Mouse (Mus musculus) embryonic facial prominence, embryonic 11.5 days (tissue): ENCODE data around the gene Slit3. TPM values are rescaled to one million over a fixed set of nuclear protein-coding genes. Genes with fewer than 3 reads are reported as not detected.

Source experiments
- ATAC-seq: fragments of 200-750 bp; cut with Nextera tagmentation; replicated peaks from 2 replicates; pipeline ENCODE4 v1.8.0; 2017; ENCODE audit warnings: low read depth; ENCODE audit not compliant: insufficient number of reproducible peaks, low FRiP score, low TSS enrichment
- DNase-seq: peaks from one replicate; pipeline ENCODE4 v3.0.0-alpha.2; 2015; ENCODE audit warnings: low spot score
- H3K27ac ChIP-seq: fragments of 300-500 bp; sonication (generic); replicated peaks from 2 replicates; pipeline ENCODE4 v1.5.1; 2014; ENCODE audit warnings: mild to moderate bottlenecking, low read depth, low read length, control low read depth
- H3K27me3 ChIP-seq: fragments of 300-500 bp; sonication (generic); 2 replicates; pipeline ENCODE4 v1.6.1; 2014; ENCODE audit warnings: mild to moderate bottlenecking, low read length, moderate library complexity, mixed read lengths; ENCODE audit not compliant: control insufficient read depth, insufficient read depth
- H3K36me3 ChIP-seq: fragments of 300-500 bp; sonication (generic); replicated peaks from 2 replicates; pipeline ENCODE4 v1.6.1; 2014; ENCODE audit warnings: low read depth, mild to moderate bottlenecking, low read length, moderate library complexity, mixed read lengths; ENCODE audit not compliant: control insufficient read depth, insufficient read depth
- H3K4me1 ChIP-seq: fragments of 300-500 bp; sonication (generic); 2 replicates; pipeline ENCODE4 v1.6.1; 2014; ENCODE audit warnings: low read length, mixed read lengths; ENCODE audit not compliant: control insufficient read depth, insufficient read depth
- H3K4me2 ChIP-seq: fragments of 300-500 bp; sonication (generic); 2 replicates; pipeline ENCODE4 v1.6.1; 2014; ENCODE audit warnings: low read depth, mild to moderate bottlenecking, control low read depth, low read length, moderate library complexity
- H3K4me3 ChIP-seq: fragments of 300-500 bp; sonication (generic); 2 replicates; pipeline ENCODE4 v1.5.1; 2014; ENCODE audit warnings: low read depth, low read length, control low read depth
- H3K9ac ChIP-seq: fragments of 300-500 bp; sonication (generic); replicated peaks from 2 replicates; pipeline ENCODE4 v1.6.1; 2014; ENCODE audit warnings: mild to moderate bottlenecking, control low read depth, low read length
- H3K9me3 ChIP-seq: fragments of 300-500 bp; sonication (generic); replicated peaks from 2 replicates; pipeline ENCODE4 v1.6.1; 2016; ENCODE audit warnings: mild to moderate bottlenecking, low read length, inconsistent platforms, mixed read lengths; ENCODE audit not compliant: control insufficient read depth
- WGBS: fragments of 180-500 bp; shearing (Covaris S2); extraction: QIAGEN DNeasy Blood & Tissue Kit; methylation state at CpG from one replicate; pipeline ENCODE4 v1.1.7; 2014; 5-methylcytosine and 5-hydroxymethylcytosine counted together
- polyA plus RNA-seq: library from polyadenylated mRNA; unstranded; fragments of >200 nt; fragmentation: Nextera tagmentation; extraction: Ambion mirVana; gene quantifications from 2 replicates; pipeline ENCODE4 v1.2.1, GENCODE M21; 2014

Slit3 gene
- polyA plus RNA-seq, 1 experiment from 2014 or later = 10.5 TPM

GRCm38 (mm10) chr11:35131740-35132139 lies 10.7 kb downstream of the Slit3 start:
- WGBS = 81% methylated on average over 5 of the region's 5 CpGs
- no peak for ATAC-seq
- H3K9me3 ChIP-seq = no peaks in the 10 kb centered on the region

GRCm38 (mm10) chr11:35136625-35137024 lies 15.6 kb downstream of the Slit3 start:
- ATAC-seq (no peak), DNase-seq (no peak)
- Histone ChIP-seq H3K4me1 (no peaks in the 10 kb centered on the region), H3K4me2 (no peak overlapping the region), H3K27me3 (no peaks in the 10 kb centered on the region), H3K36me3 (no peaks in the 10 kb centered on the region), H3K4me3 (no peak overlapping the region), H3K9me3 (no peaks in the 10 kb centered on the region), H3K9ac (no peak overlapping the region), H3K27ac (no peak overlapping the region)
- WGBS = 90% methylated on average over 9 of the region's 9 CpGs

More at GRCm38 (mm10) chr11:35131740-35132139, 10.7 kb downstream of the Slit3 start:
- no peaks in the 10 kb centered on the region for H3K36me3 ChIP-seq
- no peak overlapping the region for H3K4me3 ChIP-seq
- H3K27me3 ChIP-seq = no peaks in the 10 kb centered on the region
- H3K4me2 ChIP-seq = no peak overlapping the region
- DNase-seq = no peak
- H3K9ac ChIP-seq = no peak overlapping the region
- H3K27ac ChIP-seq = no peak overlapping the region
- no peaks in the 10 kb centered on the region for H3K4me1 ChIP-seq

- H3K9me3 ChIP-seq = no peaks in the 10 kb centered on the region
- H3K27me3 ChIP-seq = no peaks in the 10 kb centered on the region
- 86% methylated on average over 6 of the region's 6 CpGs for WGBS
- DNase-seq = no peak
- no peak overlapping the region for H3K9ac ChIP-seq
- no peak for ATAC-seq
- H3K4me1 ChIP-seq = no peaks in the 10 kb centered on the region
- no peak overlapping the region for H3K27ac ChIP-seq
- H3K36me3 ChIP-seq = no peaks in the 10 kb centered on the region
- no peak overlapping the region for H3K4me3 ChIP-seq
- H3K4me2 ChIP-seq = no peak overlapping the region
Measured at GRCm38 (mm10) chr11:35140092-35140491, 19.1 kb downstream of the Slit3 start.

- H3K9me3 ChIP-seq = no peaks in the 10 kb centered on the region
- 70% methylated on average over 5 of the region's 5 CpGs for WGBS
- ATAC-seq (no peak), DNase-seq (no peak)
- H3K4me1 ChIP-seq = no peaks in the 10 kb centered on the region
- no peak overlapping the region; the same call in 1 of the 2 replicates for H3K9ac ChIP-seq
- H3K27ac ChIP-seq = no peak overlapping the region
- no peaks in the 10 kb centered on the region for H3K36me3 ChIP-seq
- no peak overlapping the region for H3K4me2 ChIP-seq
- H3K4me3 ChIP-seq = no peak overlapping the region
- no peaks in the 10 kb centered on the region for H3K27me3 ChIP-seq
Measured at GRCm38 (mm10) chr11:35142202-35142601, 21.2 kb downstream of the Slit3 start.

- no peak overlapping the region for H3K4me3 ChIP-seq
- H3K4me2 ChIP-seq = no peak overlapping the region
- no peak for DNase-seq
- no peak overlapping the region for H3K27ac ChIP-seq
- ATAC-seq = no peak
- no peak overlapping the region; the same call in 1 of the 2 replicates for H3K9ac ChIP-seq
- WGBS = 74% methylated on average over 7 of the region's 7 CpGs
- no peaks in the 10 kb centered on the region for H3K9me3 ChIP-seq
- no peaks in the 10 kb centered on the region for H3K4me1 ChIP-seq
- H3K36me3 ChIP-seq = no peaks in the 10 kb centered on the region
- no peaks in the 10 kb centered on the region for H3K27me3 ChIP-seq
Measured at GRCm38 (mm10) chr11:35142698-35143360, 21.8 kb downstream of the Slit3 start.

GRCm38 (mm10) chr11:35147818-35148445 lies 26.9 kb downstream of the Slit3 start:
- Histone ChIP-seq H3K27ac (no peak overlapping the region), H3K4me3 (no peak overlapping the region), H3K27me3 (no peaks in the 10 kb centered on the region), H3K9me3 (no peaks in the 10 kb centered on the region), H3K4me2 (no peak overlapping the region), H3K4me1 (peaks cover 3% of the 10 kb centered on the region; the same call in 1 of the 2 replicates), H3K9ac (no peak overlapping the region), H3K36me3 (no peaks in the 10 kb centered on the region)
- DNase-seq (no peak), ATAC-seq (no peak)
- WGBS = 93% methylated on average over 11 of the region's 11 CpGs

- DNase-seq = peak; percentile 63
Measured at GRCm38 (mm10) chr11:35151539-35151951, 30.5 kb downstream of the Slit3 start.

GRCm38 (mm10) chr11:35152875-35153274 lies 31.9 kb downstream of the Slit3 start:
- Histone ChIP-seq H3K9ac (no peak overlapping the region), H3K4me1 (peaks cover 3% of the 10 kb centered on the region; the same call in 1 of the 2 replicates), H3K27ac (no peak overlapping the region), H3K4me3 (no peak overlapping the region), H3K36me3 (no peaks in the 10 kb centered on the region), H3K27me3 (no peaks in the 10 kb centered on the region), H3K4me2 (no peak overlapping the region), H3K9me3 (no peaks in the 10 kb centered on the region)
- DNase-seq = no peak
- ATAC-seq = no peak
- 59% methylated on average over 2 of the region's 2 CpGs for WGBS

More at GRCm38 (mm10) chr11:35151539-35151951, 30.5 kb downstream of the Slit3 start:
- peak; percentile 86 for ATAC-seq
- Histone ChIP-seq H3K4me3 (no peak overlapping the region), H3K4me2 (no peak overlapping the region; the same call in 1 of the 2 replicates), H3K27ac (no peak overlapping the region), H3K9ac (no peak overlapping the region), H3K4me1 (peaks cover 3% of the 10 kb centered on the region; the same call in 1 of the 2 replicates), H3K36me3 (no peaks in the 10 kb centered on the region), H3K27me3 (no peaks in the 10 kb centered on the region), H3K9me3 (no peaks in the 10 kb centered on the region)
- 21% methylated on average over 13 of the region's 13 CpGs for WGBS
